Comparison of ENCODE assay signal across 26 mouse cellular contexts in genomic region chr2:41917354-41917753, GRCm38 (mm10).
DNase-seq lines count a peak whose midpoint lies in the region; ATAC-seq and TF ChIP-seq lines count a peak whose summit lies in the region.
"Had no signal": no experiment of that assay in that cellular context is flagged by ENCODE, and none has a peak within 500 bp of the region (broad histone marks: within the 10 kb centered on the region; RNA-seq: fewer than 3 reads in every experiment).

No protein-coding gene starts in this region.

- H3K27me3 ChIP-seq in forebrain, embryonic 14.5 days (replicated peaks; ENCODE audit: control insufficient read depth, insufficient read depth, low read length), result no peaks in the 10 kb centered on the region
- no peaks in the 10 kb centered on the region for H3K27me3 ChIP-seq in forebrain, embryonic 15.5 days
- no peaks in the 10 kb centered on the region for H3K27me3 ChIP-seq in forebrain, postnatal 0 days (ENCODE audit: insufficient read depth, low read length)
- no peaks in the 10 kb centered on the region for H3K27me3 ChIP-seq in forebrain, embryonic 10.5 days (ENCODE audit: poor library complexity, severe bottlenecking)
- H3K27me3 ChIP-seq: CH12.LX; embryonic facial prominence, embryonic 13.5 days; embryonic facial prominence, embryonic 15.5 days; Patski had no signal

- ATAC-seq in forebrain, embryonic 14.5 days, result no peak
- ATAC-seq in forebrain, embryonic 15.5 days (replicated peaks), result no peak; the same call in 1 of the 2 replicates
- no peak for ATAC-seq in forebrain, postnatal 0 days
- ATAC-seq: activated CD4-positive, CD25-positive, alpha-beta regulatory T cell, adult 4 months; CD4-positive, CD25-positive, alpha-beta regulatory T cell, adult 4 months; Patski had no signal

- no peak overlapping the region for H3K4me2 ChIP-seq in forebrain, embryonic 14.5 days (ENCODE audit: low read length)
- H3K4me2 ChIP-seq in forebrain, embryonic 15.5 days (replicated peaks), result no peak overlapping the region
- no peak overlapping the region for H3K4me2 ChIP-seq in forebrain, postnatal 0 days (ENCODE audit: low read depth)
- H3K4me2 ChIP-seq: embryonic facial prominence, embryonic 13.5 days; embryonic facial prominence, embryonic 15.5 days had no signal

- no peak overlapping the region for H3K27ac ChIP-seq in forebrain, embryonic 14.5 days (ENCODE audit: low read depth, low read length)
- H3K27ac ChIP-seq in forebrain, embryonic 15.5 days (replicated peaks), result no peak overlapping the region
- H3K27ac ChIP-seq in forebrain, postnatal 0 days (ENCODE audit: low read depth, low read length), result no peak overlapping the region
- H3K27ac ChIP-seq in forebrain, embryonic 10.5 days, result no peak overlapping the region
- H3K27ac ChIP-seq: embryonic facial prominence, embryonic 13.5 days; embryonic facial prominence, embryonic 15.5 days had no signal

- H3K9me3 ChIP-seq in forebrain, embryonic 14.5 days (replicated peaks; ENCODE audit: control insufficient read depth, low read length), result no peaks in the 10 kb centered on the region
- no peaks in the 10 kb centered on the region for H3K9me3 ChIP-seq in forebrain, embryonic 15.5 days
- no peaks in the 10 kb centered on the region for H3K9me3 ChIP-seq in forebrain, postnatal 0 days (ENCODE audit: low read length)
- no peaks in the 10 kb centered on the region for H3K9me3 ChIP-seq in forebrain, embryonic 10.5 days
- H3K9me3 ChIP-seq: embryonic facial prominence, embryonic 13.5 days; embryonic facial prominence, embryonic 15.5 days; G1E had no signal

- H3K9ac ChIP-seq in forebrain, embryonic 14.5 days (ENCODE audit: low read length), result no peak overlapping the region
- no peak overlapping the region for H3K9ac ChIP-seq in forebrain, embryonic 15.5 days (replicated peaks)
- no peak overlapping the region for H3K9ac ChIP-seq in forebrain, postnatal 0 days
- H3K9ac ChIP-seq: embryonic facial prominence, embryonic 13.5 days; embryonic facial prominence, embryonic 15.5 days had no signal

- H3K4me3 ChIP-seq in forebrain, embryonic 14.5 days (ENCODE audit: low read depth, low read length), result no peak overlapping the region
- H3K4me3 ChIP-seq in forebrain, embryonic 15.5 days, result no peak overlapping the region
- H3K4me3 ChIP-seq in forebrain, postnatal 0 days (ENCODE audit: low read depth, low read length), result no peak overlapping the region
- no peak overlapping the region for H3K4me3 ChIP-seq in forebrain, embryonic 10.5 days
- H3K4me3 ChIP-seq: embryonic facial prominence, embryonic 13.5 days; embryonic facial prominence, embryonic 15.5 days; erythroblast, embryonic 14.5 days had no signal

- DNase-seq in forebrain, embryonic 14.5 days (ENCODE audit: low spot score), result peak; percentile 22
- peak; percentile 7 for DNase-seq in forebrain, postnatal 0 days
- DNase-seq in forebrain, embryonic 10.5 days (ENCODE audit: extremely low spot score, low spot score), result no peak
- peak; percentile 40 for DNase-seq in brain, adult 2 months (ENCODE audit: low read depth, low spot score)
- DNase-seq in brain, embryonic 18.5 days (ENCODE audit: low read depth, low spot score), result peak; percentile 18
- no peak for DNase-seq in thymus, adult 18-20 months
- DNase-seq: adrenal gland, adult 8-10 months; adrenal gland, postnatal 14 days; adrenal gland, postnatal 36 days; B cell, adult 2 months; cerebellum, adult 11 months; cerebellum, adult 18-20 months; cerebellum, adult 8-10 months; cerebellum, adult 9-11 months; cerebellum, postnatal 14 days; cerebellum, postnatal 36 days; embryo, embryonic 11 days had no signal

- H3K36me3 ChIP-seq in forebrain, embryonic 14.5 days (ENCODE audit: control insufficient read depth, insufficient read depth, low read length), result no peaks in the 10 kb centered on the region
- H3K36me3 ChIP-seq in forebrain, embryonic 15.5 days, result no peaks in the 10 kb centered on the region
- H3K36me3 ChIP-seq in forebrain, postnatal 0 days (ENCODE audit: insufficient read depth), result no peaks in the 10 kb centered on the region
- H3K36me3 ChIP-seq in forebrain, embryonic 10.5 days (replicated peaks), result no peaks in the 10 kb centered on the region
- H3K36me3 ChIP-seq: embryonic facial prominence, embryonic 13.5 days; embryonic facial prominence, embryonic 15.5 days; G1E had no signal

- no peak for TF ChIP-seq CTCF in forebrain, postnatal 0 days (IDR thresholded peaks at IDR 0.05; ENCODE audit: low read depth)

- H3K4me1 ChIP-seq in forebrain, embryonic 14.5 days (ENCODE audit: control insufficient read depth, insufficient read depth, low read length), result no peaks in the 10 kb centered on the region
- H3K4me1 ChIP-seq in forebrain, embryonic 15.5 days, result no peaks in the 10 kb centered on the region
- H3K4me1 ChIP-seq in forebrain, postnatal 0 days (ENCODE audit: insufficient read depth), result no peaks in the 10 kb centered on the region
- H3K4me1 ChIP-seq in forebrain, embryonic 10.5 days, result no peaks in the 10 kb centered on the region
- H3K4me1 ChIP-seq: embryonic facial prominence, embryonic 13.5 days; embryonic facial prominence, embryonic 15.5 days had no signal

Comparison
In these comparisons a context has a peak if more than half of its experiments do, and no peak if none do; other contexts are left out.
1. DNase-seq: peak in forebrain, embryonic 14.5 days (single experiment), forebrain, postnatal 0 days (single experiment), brain, adult 2 months (single experiment) and brain, embryonic 18.5 days (single experiment); none in forebrain, embryonic 10.5 days (single experiment) and thymus, adult 18-20 months (0 of 2).